Mouse (Mus musculus): Measurements from ENCODE around the gene Gm42421. TPM values are rescaled to one million over a fixed set of nuclear protein-coding genes. Genes with fewer than 3 reads are reported as not detected.

Gene Gm42421
- 1.3 and 4.3 TPM in 2 replicates for polyA plus RNA-seq (2011; ENCODE audit: insufficient read depth, insufficient read length, low read depth, missing spikeins)

GRCm38 (mm10) chr5:143927875-143928274, at the start of gene Gm42421:
TSS of gene Gm42421 (plus strand) at chr5:143928175.
- Histone ChIP-seq H3K36me3 (ENCODE audit: control insufficient read depth, insufficient read depth, low read length, poor library complexity, severe bottlenecking) (peaks cover 49% of the 10 kb centered on the region), H3K4me3 (ENCODE audit: low read depth, low read length) (no peak within 1 kb of the TSS)
- no peak for TF ChIP-seq POLR2A (IDR thresholded peaks at IDR 0.05; ENCODE audit: insufficient read depth, low read length)
- TF ChIP-seq CTCF (IDR thresholded peaks at IDR 0.05; ENCODE audit: low read depth, low read length) = no peak
- no peak for TF ChIP-seq EP300 (IDR thresholded peaks at IDR 0.05; ENCODE audit: insufficient read depth, low read depth, low read length)

DNA sequence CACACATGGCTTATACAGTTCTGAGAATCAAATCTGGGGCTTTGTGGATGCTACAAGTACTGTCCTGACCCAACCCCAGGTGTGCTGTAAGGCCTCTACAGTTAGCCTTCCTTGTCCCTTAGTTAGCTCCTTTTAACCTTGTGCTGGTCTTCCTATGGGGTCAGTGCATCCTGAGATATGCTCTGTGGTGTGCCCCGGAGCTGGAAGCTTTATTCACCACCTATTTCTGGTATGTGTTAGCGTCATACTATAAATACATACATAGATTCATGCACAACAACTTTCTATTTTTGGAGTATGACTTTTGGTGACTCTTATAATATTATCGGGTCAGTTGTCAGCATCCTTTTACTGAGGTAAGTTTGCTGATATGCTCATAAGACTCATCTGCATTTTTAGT, 42.7 kb upstream of the Gm42421 start:
- Histone ChIP-seq H3K4me3 (ENCODE audit: low read depth, low read length) (no peak overlapping the region), H3K9me3 (replicated peaks; ENCODE audit: control insufficient read depth, insufficient read depth, low read length, poor library complexity, severe bottlenecking) (no peaks in the 10 kb centered on the region), H3K27ac (ENCODE audit: insufficient read depth, low read length) (no peak overlapping the region), H3K9ac (ENCODE audit: low read depth, poor library complexity, severe bottlenecking) (no peak overlapping the region), H3K36me3 (ENCODE audit: control insufficient read depth, insufficient read depth, low read length, poor library complexity, severe bottlenecking) (peaks cover 34% of the 10 kb centered on the region), H3K4me1 (ENCODE audit: control insufficient read depth, insufficient read depth, low read length) (no peaks in the 10 kb centered on the region), H3K27me3 (ENCODE audit: control insufficient read depth, insufficient read depth, low read length, poor library complexity, severe bottlenecking) (no peaks in the 10 kb centered on the region)
- TF ChIP-seq EP300 (IDR thresholded peaks at IDR 0.05; ENCODE audit: insufficient read depth, low read depth, low read length) (no peak), POLR2A (IDR thresholded peaks at IDR 0.05; ENCODE audit: insufficient read depth, low read length) (no peak), CTCF (IDR thresholded peaks at IDR 0.05; ENCODE audit: low read depth, low read length) (no peak)

More at GRCm38 (mm10) chr5:143927875-143928274, at the start of gene Gm42421:
- Histone ChIP-seq H3K27me3 (ENCODE audit: control insufficient read depth, insufficient read depth, low read length, poor library complexity, severe bottlenecking) (no peaks in the 10 kb centered on the region), H3K4me1 (ENCODE audit: control insufficient read depth, insufficient read depth, low read length) (no peaks in the 10 kb centered on the region), H3K9ac (ENCODE audit: low read depth, poor library complexity, severe bottlenecking) (no peak within 1 kb of the TSS), H3K9me3 (replicated peaks; ENCODE audit: control insufficient read depth, insufficient read depth, low read length, poor library complexity, severe bottlenecking) (no peaks in the 10 kb centered on the region; the same call in 1 of the 2 replicates), H3K27ac (ENCODE audit: insufficient read depth, low read length) (no peak within 1 kb of the TSS)

- H3K4me1 ChIP-seq (ENCODE audit: control insufficient read depth, insufficient read depth, low read length) = no peaks in the 10 kb centered on the region
- no peak overlapping the region for H3K27ac ChIP-seq (ENCODE audit: insufficient read depth, low read length)
- H3K36me3 ChIP-seq (ENCODE audit: control insufficient read depth, insufficient read depth, low read length, poor library complexity, severe bottlenecking) = peaks cover 21% of the 10 kb centered on the region
- H3K9me3 ChIP-seq (replicated peaks; ENCODE audit: control insufficient read depth, insufficient read depth, low read length, poor library complexity, severe bottlenecking) = no peaks in the 10 kb centered on the region
- TF ChIP-seq EP300 (IDR thresholded peaks at IDR 0.05; ENCODE audit: insufficient read depth, low read depth, low read length) (no peak), POLR2A (IDR thresholded peaks at IDR 0.05; ENCODE audit: insufficient read depth, low read length) (no peak), CTCF (IDR thresholded peaks at IDR 0.05; ENCODE audit: low read depth, low read length) (no peak)
- H3K27me3 ChIP-seq (ENCODE audit: control insufficient read depth, insufficient read depth, low read length, poor library complexity, severe bottlenecking) = no peaks in the 10 kb centered on the region
- H3K4me3 ChIP-seq (ENCODE audit: low read depth, low read length) = no peak overlapping the region
- no peak overlapping the region for H3K9ac ChIP-seq (ENCODE audit: low read depth, poor library complexity, severe bottlenecking)
These were observed 37.2 kb upstream of the Gm42421 start for GRCm38 (mm10) chr5:143890741-143891140.

DNA sequence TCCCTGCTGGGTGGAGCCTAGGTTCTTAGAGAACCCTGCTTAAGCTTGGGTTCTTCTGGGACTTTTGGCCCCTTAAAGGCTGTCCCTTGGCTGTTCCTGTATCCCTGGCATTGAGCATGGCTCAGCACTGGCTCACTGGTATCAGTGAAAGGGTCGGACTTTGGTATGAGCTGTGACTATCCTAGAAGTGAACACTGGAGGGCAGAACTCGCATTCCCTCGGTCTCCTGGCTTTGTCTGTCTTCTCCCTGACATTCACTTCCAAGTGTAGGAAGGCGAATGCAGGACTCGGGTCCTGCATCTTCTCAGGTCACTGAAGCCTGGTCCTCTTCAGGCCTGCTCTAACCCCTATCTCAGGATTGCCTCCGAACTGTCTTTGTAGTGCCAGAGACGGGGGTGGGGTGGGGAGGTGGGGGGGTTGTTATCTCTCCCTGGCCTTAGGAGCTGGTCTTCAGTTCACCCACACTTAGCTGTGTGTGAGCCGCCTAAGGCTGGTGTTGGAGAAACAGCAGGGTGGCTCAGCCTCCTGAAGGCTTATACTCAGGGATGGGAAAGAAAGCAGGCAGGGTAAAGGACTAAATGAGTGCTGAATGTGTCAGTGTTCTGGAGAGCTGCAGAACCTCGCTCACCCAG, 35.6 kb upstream of the Gm42421 start:
- H3K9me3 ChIP-seq (replicated peaks; ENCODE audit: control insufficient read depth, insufficient read depth, low read length, poor library complexity, severe bottlenecking) = no peaks in the 10 kb centered on the region
- H3K27ac ChIP-seq (ENCODE audit: insufficient read depth, low read length) = no peak overlapping the region
- H3K4me1 ChIP-seq (ENCODE audit: control insufficient read depth, insufficient read depth, low read length) = no peaks in the 10 kb centered on the region
- H3K27me3 ChIP-seq (ENCODE audit: control insufficient read depth, insufficient read depth, low read length, poor library complexity, severe bottlenecking) = no peaks in the 10 kb centered on the region
- H3K4me3 ChIP-seq (ENCODE audit: low read depth, low read length) = no peak overlapping the region
- TF ChIP-seq EP300 (IDR thresholded peaks at IDR 0.05; ENCODE audit: insufficient read depth, low read depth, low read length) = no peak
- peak; percentile 15 for TF ChIP-seq CTCF (IDR thresholded peaks at IDR 0.05; ENCODE audit: low read depth, low read length)
- TF ChIP-seq POLR2A (IDR thresholded peaks at IDR 0.05; ENCODE audit: insufficient read depth, low read length) = no peak
- peaks cover 14% of the 10 kb centered on the region for H3K36me3 ChIP-seq (ENCODE audit: control insufficient read depth, insufficient read depth, low read length, poor library complexity, severe bottlenecking)
- H3K9ac ChIP-seq (ENCODE audit: low read depth, poor library complexity, severe bottlenecking) = no peak overlapping the region

GRCm38 (mm10) chr5:143893396-143893795, 34.6 kb upstream of the Gm42421 start:
- no peak overlapping the region for H3K4me3 ChIP-seq (ENCODE audit: low read depth, low read length)
- H3K9me3 ChIP-seq (replicated peaks; ENCODE audit: control insufficient read depth, insufficient read depth, low read length, poor library complexity, severe bottlenecking) = no peaks in the 10 kb centered on the region
- no peak overlapping the region for H3K27ac ChIP-seq (ENCODE audit: insufficient read depth, low read length)
- no peak overlapping the region for H3K9ac ChIP-seq (ENCODE audit: low read depth, poor library complexity, severe bottlenecking)
- H3K27me3 ChIP-seq (ENCODE audit: control insufficient read depth, insufficient read depth, low read length, poor library complexity, severe bottlenecking) = no peaks in the 10 kb centered on the region
- H3K4me1 ChIP-seq (ENCODE audit: control insufficient read depth, insufficient read depth, low read length) = no peaks in the 10 kb centered on the region
- H3K36me3 ChIP-seq (ENCODE audit: control insufficient read depth, insufficient read depth, low read length, poor library complexity, severe bottlenecking) = peaks cover 10% of the 10 kb centered on the region
- TF ChIP-seq EP300 (IDR thresholded peaks at IDR 0.05; ENCODE audit: insufficient read depth, low read depth, low read length) (no peak), POLR2A (IDR thresholded peaks at IDR 0.05; ENCODE audit: insufficient read depth, low read length) (no peak), CTCF (IDR thresholded peaks at IDR 0.05; ENCODE audit: low read depth, low read length) (no peak)

- H3K4me1 ChIP-seq (ENCODE audit: control insufficient read depth, insufficient read depth, low read length) = no peaks in the 10 kb centered on the region
- TF ChIP-seq CTCF (IDR thresholded peaks at IDR 0.05; ENCODE audit: low read depth, low read length) = peak; percentile 54
- no peak for TF ChIP-seq EP300 (IDR thresholded peaks at IDR 0.05; ENCODE audit: insufficient read depth, low read depth, low read length)
- no peak for TF ChIP-seq POLR2A (IDR thresholded peaks at IDR 0.05; ENCODE audit: insufficient read depth, low read length)
- peaks cover 14% of the 10 kb centered on the region for H3K36me3 ChIP-seq (ENCODE audit: control insufficient read depth, insufficient read depth, low read length, poor library complexity, severe bottlenecking)
- no peak within 1 kb of the TSS for H3K4me3 ChIP-seq (ENCODE audit: low read depth, low read length)
- H3K9ac ChIP-seq (ENCODE audit: low read depth, poor library complexity, severe bottlenecking) = no peak within 1 kb of the TSS
- no peaks in the 10 kb centered on the region for H3K9me3 ChIP-seq (replicated peaks; ENCODE audit: control insufficient read depth, insufficient read depth, low read length, poor library complexity, severe bottlenecking)
- H3K27me3 ChIP-seq (ENCODE audit: control insufficient read depth, insufficient read depth, low read length, poor library complexity, severe bottlenecking) = no peaks in the 10 kb centered on the region
- H3K27ac ChIP-seq (ENCODE audit: insufficient read depth, low read length) = no peak within 1 kb of the TSS
These were observed 30.2 kb upstream of the Gm42421 start, which contains the start of gene Ankrd61 for GRCm38 (mm10) chr5:143897635-143898330. TSS of gene Ankrd61 (minus strand) at chr5:143897685.
